Mouse (Mus musculus): Measurements from ENCODE around the gene Ltb4r2.

GRCm38 (mm10) chr14:55747051-55747847 is 14.0 kb upstream of the Ltb4r2 start:
- TF ChIP-seq EP300 (IDR thresholded peaks at IDR 0.05; ENCODE audit: low read length) (no peak), NRF1 (IDR thresholded peaks at IDR 0.05; ENCODE audit: low read depth, low read length) (no peak), CTCF (conservative IDR thresholded peaks at IDR 0.05 in 1 of 2, IDR thresholded peaks at IDR 0.05 in 1 of 2; ENCODE audit: low read depth in 2 of 2, low read length in 2 of 2) (no peak; a peak in 1 of 4 replicates), POLR2A (IDR thresholded peaks at IDR 0.05; ENCODE audit: low read depth, low read length) (no peak), HCFC1 (IDR thresholded peaks at IDR 0.05; ENCODE audit: low read depth, low read length) (no peak), USF2 (conservative IDR thresholded peaks at IDR 0.05; ENCODE audit: low read depth, low read length) (no peak)
